Mouse (Mus musculus): ENCODE results near the gene Spg7.

Spg7 gene

GRCm38 (mm10) chr8:123131041-123131440, 68.3 kb downstream of the Spg7 start:
- DNase-seq (ENCODE audit: extremely low spot score): no peak

- no peak for DNase-seq (ENCODE audit: extremely low spot score)
Measured at GRCm38 (mm10) chr8:123132953-123133352, 70.2 kb downstream of the Spg7 start.

GRCm38 (mm10) chr8:123134149-123134713, 71.5 kb downstream of the Spg7 start:
- no peak for DNase-seq (ENCODE audit: extremely low spot score)

GRCm38 (mm10) chr8:123135406-123135805, 72.7 kb downstream of the Spg7 start:
- DNase-seq (ENCODE audit: extremely low spot score): no peak

GRCm38 (mm10) chr8:123135806-123136205, 73.1 kb downstream of the Spg7 start:
- DNase-seq (ENCODE audit: extremely low spot score): no peak

GRCm38 (mm10) chr8:123136287-123136686, 73.5 kb downstream of the Spg7 start:
- DNase-seq (ENCODE audit: extremely low spot score): no peak

- no peak for DNase-seq (ENCODE audit: extremely low spot score)
Measured at GRCm38 (mm10) chr8:123137645-123138077, 74.9 kb downstream of the Spg7 start.

- no peak for DNase-seq (ENCODE audit: extremely low spot score)
Measured at GRCm38 (mm10) chr8:123138741-123139140, 76.0 kb downstream of the Spg7 start.

- DNase-seq (ENCODE audit: extremely low spot score): no peak
Measured at GRCm38 (mm10) chr8:123141741-123142462, 79.2 kb downstream of the Spg7 start.

- peak; percentile 34 for DNase-seq (ENCODE audit: extremely low spot score)
Measured at GRCm38 (mm10) chr8:123145279-123145678, 82.5 kb downstream of the Spg7 start.

GRCm38 (mm10) chr8:123146390-123146789, 83.6 kb downstream of the Spg7 start:
- DNase-seq (ENCODE audit: extremely low spot score): no peak

All from embryo, embryonic 9.5 days (tissue).